Mouse (Mus musculus): ENCODE data around the gene Gm49661. TPM values are rescaled to one million over a fixed set of nuclear protein-coding genes. Genes with fewer than 3 reads are reported as not detected.

Gm49661 gene
- polyA plus RNA-seq (2017; shearing (Covaris generic)): not detected

GRCm38 (mm10) chr8:84969241-84970134 lies at the start of gene Gm49661, which contains the start of the genes Prdx2 and Rnaseh2a:
Gm49661 (minus strand) TSS chr8:84969433.
Prdx2 (plus strand) TSS chr8:84969587.
Rnaseh2a (minus strand) TSS chr8:84969767.

DNA sequence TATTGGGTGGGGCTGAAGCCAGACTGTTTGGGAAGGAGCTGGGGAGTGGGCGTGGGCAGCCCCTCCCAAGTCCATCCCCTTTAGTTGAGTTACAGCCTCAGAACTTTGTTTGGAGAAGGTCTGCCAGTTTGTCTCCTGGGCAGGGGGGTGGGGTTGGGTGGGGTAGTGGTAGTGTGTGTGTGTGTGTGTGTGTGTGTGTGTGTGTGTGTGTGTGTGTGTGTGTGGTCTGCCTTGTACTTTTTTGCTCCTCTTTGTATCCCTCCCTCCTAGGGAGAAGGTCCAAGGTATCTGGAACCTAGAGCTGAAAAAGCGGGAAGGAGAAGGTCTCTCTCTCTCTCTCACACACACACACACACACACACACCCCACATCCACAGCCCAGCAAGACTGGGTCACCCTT lies 45.2 kb upstream of the Gm49661 start, which contains the start of gene Best2:
Best2 (minus strand) TSS at position 101 of the 400 bp plus-strand sequence.

GRCm38 (mm10) chr8:84990349-84990748 lies 21.1 kb upstream of the Gm49661 start, which contains the start of gene Hook2:
Hook2 (plus strand) TSS chr8:84990603.

DNA sequence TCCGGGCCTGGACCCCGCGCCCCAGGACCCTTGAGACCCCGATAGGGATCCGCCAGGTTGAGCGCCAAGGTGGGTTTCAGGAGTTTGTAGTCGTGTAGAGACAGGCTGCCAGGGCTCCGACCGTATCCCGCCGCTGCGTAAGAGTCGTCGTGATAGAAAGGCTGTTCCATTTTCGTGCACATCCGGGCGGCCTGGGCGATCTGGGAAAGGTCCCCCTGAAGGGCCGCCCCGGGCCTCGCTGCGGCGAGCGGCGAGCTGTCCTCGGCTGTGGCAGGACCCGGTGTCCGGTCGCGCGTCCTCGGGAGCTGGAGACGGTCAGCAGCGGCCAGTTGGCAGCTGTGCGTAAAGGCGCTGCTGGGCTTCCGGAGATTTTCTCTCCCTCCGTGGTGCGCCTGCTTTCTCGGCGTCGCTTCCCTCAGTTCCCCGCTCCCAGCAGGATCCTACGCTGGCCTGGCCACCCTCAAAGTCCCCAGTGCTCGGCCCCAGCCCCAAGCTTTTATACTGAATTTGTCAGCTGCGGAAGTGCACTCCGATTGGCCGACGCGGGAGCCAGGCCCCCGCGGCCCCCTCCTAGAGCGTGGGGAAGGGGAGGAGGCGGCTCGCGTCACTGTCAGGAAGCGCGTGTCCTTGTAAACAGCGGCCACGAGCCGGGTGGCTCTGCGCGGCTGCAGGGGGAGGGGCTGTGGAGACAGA lies 9.2 kb upstream of the Gm49661 start, which contains the start of gene Junb:
Junb (minus strand) TSS at position 471 of the 693 bp plus-strand sequence.

GRCm38 (mm10) chr8:84946528-84947240 lies 22.5 kb downstream of the Gm49661 start, which contains the start of gene Rtbdn:
Rtbdn (plus strand) TSS chr8:84946991.

GRCm38 (mm10) chr8:84936962-84937546 lies 32.2 kb downstream of the Gm49661 start, which contains the start of gene Mast1:
Mast1 (minus strand) TSS chr8:84937359.

Other genes starting within 250 kb of the Gm49661 start
- 15.7 TPM for gene G430095P16Rik, start 246.4 kb downstream of the Gm49661 start, polyA plus RNA-seq (2017; shearing (Covaris generic))
- gene Nfix, start 169.1 kb downstream of the Gm49661 start, polyA plus RNA-seq (2017; shearing (Covaris generic)): 12.9 TPM
- gene Dand5, start 146.6 kb downstream of the Gm49661 start, polyA plus RNA-seq (2017; shearing (Covaris generic)): 1.7 TPM
- gene Gadd45gip1, start 137.9 kb downstream of the Gm49661 start, polyA plus RNA-seq (2017; shearing (Covaris generic)): 25.6 TPM
- 153 TPM for gene Rad23a, start 128.8 kb downstream of the Gm49661 start, polyA plus RNA-seq (2017; shearing (Covaris generic))
- 394 TPM for gene Calr, start 122.5 kb downstream of the Gm49661 start, polyA plus RNA-seq (2017; shearing (Covaris generic))
- gene Farsa, start 112.4 kb downstream of the Gm49661 start, polyA plus RNA-seq (2017; shearing (Covaris generic)): 96.7 TPM
- 3.5 TPM for gene Syce2, start 97.3 kb downstream of the Gm49661 start, polyA plus RNA-seq (2017; shearing (Covaris generic))
- gene Gcdh, start 75.5 kb downstream of the Gm49661 start, polyA plus RNA-seq (2017; shearing (Covaris generic)): 25.9 TPM
- 0.30 TPM for gene Klf1, start 67.5 kb downstream of the Gm49661 start, polyA plus RNA-seq (2017; shearing (Covaris generic))
- gene Dnase2a, start 60.9 kb downstream of the Gm49661 start, polyA plus RNA-seq (2017; shearing (Covaris generic)): 4.9 TPM
- 0.39 TPM for gene Mast1, start 32.1 kb downstream of the Gm49661 start, polyA plus RNA-seq (2017; shearing (Covaris generic))
- gene Rtbdn, start 22.4 kb downstream of the Gm49661 start, polyA plus RNA-seq (2017; shearing (Covaris generic)): not detected
- 93.0 TPM for gene Prdx2, start 154 bp upstream of the Gm49661 start, polyA plus RNA-seq (2017; shearing (Covaris generic))
- gene Rnaseh2a, start 334 bp upstream of the Gm49661 start, polyA plus RNA-seq (2017; shearing (Covaris generic)): 63.4 TPM
- 2,774 TPM for gene Junb, start 9.3 kb upstream of the Gm49661 start, polyA plus RNA-seq (2017; shearing (Covaris generic))
- 12.8 TPM for gene Hook2, start 21.2 kb upstream of the Gm49661 start, polyA plus RNA-seq (2017; shearing (Covaris generic))
- gene Best2, start 45.1 kb upstream of the Gm49661 start, polyA plus RNA-seq (2017; shearing (Covaris generic)): not detected
- 22.6 TPM for gene Asna1, start 55.8 kb upstream of the Gm49661 start, polyA plus RNA-seq (2017; shearing (Covaris generic))
- gene Trir, start 57.4 kb upstream of the Gm49661 start, polyA plus RNA-seq (2017; shearing (Covaris generic)): 180 TPM
- gene Tnpo2, start 67.5 kb upstream of the Gm49661 start, polyA plus RNA-seq (2017; shearing (Covaris generic)): 27.8 TPM
- gene Fbxw9, start 90.6 kb upstream of the Gm49661 start, polyA plus RNA-seq (2017; shearing (Covaris generic)): 4.1 TPM
- gene Gm5741, start 98.5 kb upstream of the Gm49661 start, polyA plus RNA-seq (2017; shearing (Covaris generic)): not detected
- gene Dhps, start 102.3 kb upstream of the Gm49661 start, polyA plus RNA-seq (2017; shearing (Covaris generic)): 99.9 TPM
- 114 TPM for gene Wdr83os, start 111.3 kb upstream of the Gm49661 start, polyA plus RNA-seq (2017; shearing (Covaris generic))
- 18.4 TPM for gene Wdr83, start 111.9 kb upstream of the Gm49661 start, polyA plus RNA-seq (2017; shearing (Covaris generic))
- gene Man2b1, start 113.8 kb upstream of the Gm49661 start, polyA plus RNA-seq (2017; shearing (Covaris generic)): 109 TPM
- not detected for gene Zfp791, start 153.7 kb upstream of the Gm49661 start, polyA plus RNA-seq (2017; shearing (Covaris generic))
- gene Cks1brt, start 182.5 kb upstream of the Gm49661 start, polyA plus RNA-seq (2017; shearing (Covaris generic)): not detected